Mouse (Mus musculus) spleen, postnatal 14 days (tissue): Measurements from ENCODE around the gene Mfsd4b3.
"Not testable (repeated sequence)": the region's sequence is repeated elsewhere in the genome, so short reads cannot be mapped to it uniquely, and the experiment has no call there.

ENCODE experiments used
- DNase-seq, 2 experiments: peaks; one replicate each; pipeline ENCODE4 v3.0.0; 2021 to 2022; ENCODE audit warnings: low spot score in 2 of 2

The Mfsd4b3 gene

DNA sequence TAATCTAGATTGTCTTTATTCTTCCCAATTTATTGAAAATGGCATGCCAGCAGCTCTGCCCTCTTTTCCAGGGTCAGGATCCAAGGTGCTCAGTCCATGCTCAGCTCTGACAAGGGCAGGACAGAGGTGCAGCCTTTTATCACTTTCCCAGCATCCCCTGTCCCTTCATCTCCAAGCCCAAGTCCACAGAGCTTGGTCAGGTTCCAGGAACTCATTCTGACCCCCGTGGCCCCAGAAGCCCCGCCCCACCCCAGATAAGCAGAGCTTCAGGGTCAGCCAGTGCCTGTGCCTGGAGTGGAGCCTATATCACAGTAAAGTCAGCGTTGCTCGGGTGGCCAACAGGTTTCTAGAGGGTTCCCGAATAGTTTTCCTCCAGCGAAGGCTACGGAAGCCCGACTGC lies 35.4 kb downstream of the Mfsd4b3 start:
- DNase-seq: not testable (repeated sequence)

DNA sequence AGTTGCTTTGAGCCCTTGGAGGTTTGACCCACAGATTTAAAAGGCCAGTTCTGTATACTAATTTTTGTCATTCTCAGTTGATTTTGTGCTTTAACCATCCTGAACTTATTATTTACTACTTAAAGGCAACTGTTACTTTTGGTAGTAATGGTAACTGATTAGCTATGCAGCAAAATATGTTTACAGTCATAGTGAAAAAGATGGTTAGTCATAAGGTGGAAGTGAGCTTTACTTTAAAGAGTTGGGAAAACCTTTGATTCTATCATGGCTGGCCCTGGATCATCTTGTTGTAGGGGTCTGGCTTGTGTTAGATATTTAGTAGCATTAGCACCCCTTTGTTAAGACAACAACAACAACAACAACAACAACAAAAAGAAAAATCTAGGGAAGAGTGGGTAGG lies 47.3 kb downstream of the Mfsd4b3 start:
- no peak for DNase-seq

DNA sequence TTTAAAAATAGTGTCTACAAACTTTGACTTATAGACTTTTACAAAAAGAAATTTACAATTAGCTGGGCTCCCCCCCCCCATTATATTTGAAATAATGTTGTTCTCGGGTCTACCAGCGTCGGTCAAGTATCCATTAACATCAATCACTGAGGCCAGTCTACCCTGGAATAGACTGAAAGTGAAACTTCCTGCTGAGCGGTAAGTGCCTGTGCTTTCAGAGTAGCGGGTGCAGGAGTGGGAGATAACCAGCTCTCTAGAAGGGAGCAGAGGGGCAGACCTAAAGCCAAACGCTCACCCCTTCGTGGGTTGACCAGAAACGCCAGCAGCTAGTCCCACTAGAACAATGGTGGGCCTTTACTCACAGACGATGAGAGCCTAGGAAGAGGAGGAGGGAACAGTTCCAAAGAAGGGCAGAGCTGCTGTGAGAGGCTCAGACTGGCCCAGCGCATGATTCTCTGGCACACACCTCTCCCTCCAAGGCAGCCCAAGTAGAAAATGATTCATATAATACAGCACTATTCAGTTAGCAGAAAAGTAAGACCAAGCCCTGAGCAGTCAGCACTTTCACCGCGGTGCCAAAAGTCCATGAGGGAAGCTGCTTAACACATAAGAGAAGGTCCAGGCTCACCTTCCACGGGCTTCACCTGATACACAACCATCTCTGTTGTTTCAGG lies 51.0 kb downstream of the Mfsd4b3 start:
- no peak for DNase-seq

DNA sequence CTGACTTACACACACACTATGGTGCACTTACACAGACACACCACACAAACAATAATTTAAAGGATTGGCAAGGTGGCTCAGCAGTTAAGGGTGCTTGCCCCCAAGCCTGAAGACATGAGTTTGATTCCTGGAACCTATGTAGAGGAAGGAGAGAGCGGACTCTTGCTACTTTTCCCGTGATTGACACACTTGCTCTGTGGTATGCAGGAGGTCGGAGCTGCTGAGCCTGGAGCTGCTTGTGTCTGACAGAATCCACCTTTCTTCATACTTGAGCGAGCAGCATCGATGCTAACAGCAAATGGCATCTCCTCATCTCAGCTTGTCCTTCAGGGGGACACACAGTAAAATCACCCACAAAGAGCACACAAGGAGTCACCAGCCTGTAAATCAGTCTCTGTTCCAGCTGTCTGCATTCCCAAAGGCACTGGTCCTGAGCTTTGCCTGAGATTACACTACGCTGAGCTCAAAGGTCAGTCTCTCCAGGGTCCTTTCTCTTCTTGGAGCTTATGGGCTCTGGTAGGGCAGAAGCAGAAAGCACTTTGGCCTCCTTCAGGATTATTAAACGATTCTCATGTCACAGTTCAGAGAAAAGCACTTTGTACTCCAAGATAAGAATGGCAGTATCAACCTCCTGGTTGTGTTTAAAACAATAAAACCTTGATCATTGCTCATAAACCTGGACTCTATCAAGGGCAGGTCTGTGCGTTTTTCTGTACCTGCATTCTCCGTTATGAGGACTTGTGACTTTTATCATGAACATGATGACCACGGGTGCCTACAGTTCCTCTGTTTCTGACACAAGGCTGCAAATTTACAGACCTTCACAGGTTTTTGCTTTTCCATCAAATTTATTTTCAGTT lies 52.9 kb downstream of the Mfsd4b3 start:
- no peak for DNase-seq

DNA sequence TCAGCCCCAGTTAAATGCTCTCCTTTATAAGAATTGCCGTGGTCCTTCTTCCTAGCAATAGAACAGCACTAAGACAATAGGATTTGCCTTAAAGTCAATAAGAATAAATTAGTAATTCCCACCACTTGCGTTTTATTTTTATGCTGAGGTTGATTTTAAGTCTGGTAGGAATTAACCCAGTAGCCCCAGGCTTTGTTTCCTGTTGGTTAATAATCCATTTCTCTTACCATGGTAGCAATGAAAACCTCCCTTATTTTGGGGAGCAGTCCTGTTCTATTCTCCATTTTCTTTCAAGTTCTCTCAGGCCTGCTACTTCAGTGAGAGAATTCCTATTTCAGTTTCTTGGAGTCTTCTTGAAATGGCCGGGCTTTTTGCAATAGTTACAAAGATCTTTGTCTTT lies 55.8 kb downstream of the Mfsd4b3 start:
- DNase-seq: no peak

DNA sequence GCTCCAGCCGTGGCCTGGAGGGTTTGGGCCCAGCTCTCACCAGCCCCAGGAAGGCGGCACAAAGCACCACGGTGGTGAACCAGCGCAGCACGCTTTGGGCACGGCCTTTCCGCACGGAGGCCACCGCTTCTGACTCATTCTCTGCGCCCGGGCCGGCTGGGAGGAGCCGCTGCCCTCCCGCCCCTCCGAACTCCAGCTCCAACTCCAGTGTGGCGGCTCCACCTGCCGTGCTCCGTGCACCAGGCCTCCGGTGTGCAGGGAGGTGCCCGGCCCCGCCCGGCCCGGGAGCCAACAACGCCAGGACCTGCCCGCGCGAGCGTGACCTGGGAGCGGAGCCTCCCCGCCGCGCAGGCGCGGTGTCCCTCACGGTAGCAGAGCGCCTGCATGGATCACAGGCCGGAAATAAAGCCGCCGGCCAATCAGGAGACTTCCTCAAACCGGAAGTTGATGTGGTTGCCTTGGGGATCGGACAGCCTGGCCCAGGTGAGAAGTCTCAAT lies 61.0 kb downstream of the Mfsd4b3 start, which contains the start of gene Mfsd4b4:
TSS of gene Mfsd4b4 (minus strand) at position 365 of the 498 bp plus-strand sequence.
- DNase-seq: peak; percentile 36 to 60
